Mouse (Mus musculus) forebrain, embryonic 16.5 days (tissue): ENCODE measurements around the gene C9orf72. TPM values are rescaled to one million over a fixed set of nuclear protein-coding genes. Genes with fewer than 3 reads are reported as not detected.

ENCODE experiments used
- ATAC-seq: fragments of 200-750 bp; cut with Nextera tagmentation; 2 replicates; pipeline ENCODE4 v1.8.0; 2017; ENCODE audit warnings: mild to moderate bottlenecking, moderate library complexity
- H3K27ac ChIP-seq: fragments of 300-500 bp; sonication (generic); 2 replicates; pipeline ENCODE4 v1.5.1; 2014; ENCODE audit warnings: low read length, control low read depth
- H3K27me3 ChIP-seq: fragments of 300-500 bp; sonication (generic); replicated peaks from 2 replicates; pipeline ENCODE4 v1.6.1; 2014; ENCODE audit warnings: low read length; ENCODE audit not compliant: control insufficient read depth, insufficient read depth
- H3K36me3 ChIP-seq: fragments of 300-500 bp; sonication (generic); 2 replicates; pipeline ENCODE4 v1.6.1; 2014; ENCODE audit not compliant: control insufficient read depth, insufficient read depth
- H3K4me1 ChIP-seq: fragments of 300-500 bp; sonication (generic); replicated peaks from 2 replicates; pipeline ENCODE4 v1.6.1; 2014; ENCODE audit warnings: low read length; ENCODE audit not compliant: control insufficient read depth, insufficient read depth
- H3K4me2 ChIP-seq: fragments of 300-500 bp; sonication (generic); 2 replicates; pipeline ENCODE4 v1.6.1; 2014; ENCODE audit warnings: mild to moderate bottlenecking, low read length, control low read depth
- H3K4me3 ChIP-seq: fragments of 300-500 bp; sonication (generic); replicated peaks from 2 replicates; pipeline ENCODE4 v1.5.1; 2014; ENCODE audit warnings: mild to moderate bottlenecking, low read length, control low read depth
- H3K9ac ChIP-seq: fragments of 300-500 bp; sonication (generic); replicated peaks from 2 replicates; pipeline ENCODE4 v1.6.1; 2014; ENCODE audit warnings: low read depth, low read length, control low read depth
- H3K9me3 ChIP-seq: fragments of 300-500 bp; sonication (generic); 2 replicates; pipeline ENCODE4 v1.6.1; 2016; ENCODE audit warnings: low read length; ENCODE audit not compliant: control insufficient read depth
- WGBS: fragments of 180-500 bp; shearing (Covaris S2); extraction: QIAGEN DNeasy Blood & Tissue Kit; methylation state at CpG from one replicate; pipeline ENCODE4 v1.1.7; 2014; 5-methylcytosine and 5-hydroxymethylcytosine counted together
- polyA plus RNA-seq: library from polyadenylated mRNA; unstranded; fragments of >200 nt; fragmentation: Nextera tagmentation; extraction: Ambion mirVana; gene quantifications from 2 replicates; pipeline ENCODE4 v1.2.1, GENCODE M21; 2015

Gene C9orf72
- polyA plus RNA-seq, 1 experiment from 2014 or later, result 50.2 TPM

DNA sequence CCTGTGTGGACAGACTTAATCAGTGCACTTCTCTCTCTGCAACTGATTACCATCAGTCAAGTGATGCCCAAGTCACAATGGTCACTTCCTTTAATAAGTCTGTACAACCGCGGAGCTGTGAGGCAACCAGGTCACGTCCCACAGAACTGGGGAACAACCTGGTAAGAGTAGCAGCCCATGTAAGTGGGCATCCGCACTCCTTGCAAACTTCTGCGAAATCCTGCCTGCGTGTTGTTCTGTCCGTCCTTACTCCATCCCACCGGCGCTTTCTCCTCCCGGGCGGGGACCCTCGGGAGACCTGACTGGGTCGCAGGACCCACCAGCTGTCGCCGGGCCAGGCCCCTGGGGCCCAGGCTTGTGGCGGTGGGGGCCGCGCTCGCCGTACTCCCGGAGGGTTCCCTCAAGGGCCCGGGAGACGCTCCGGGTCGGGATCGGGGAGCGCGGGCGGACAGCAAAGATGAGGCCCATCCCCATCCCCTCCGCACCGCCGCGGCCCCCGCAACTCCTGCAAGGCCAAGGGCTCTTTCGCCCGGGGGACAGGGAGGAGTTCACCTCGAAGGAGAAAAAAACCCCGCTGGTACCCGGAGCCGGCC, 738 bp downstream of the C9orf72 start:
- peak; percentile 60 for ATAC-seq
- Histone ChIP-seq H3K27me3 (0 out of 2 replicates have a peak, but pooled peaks cover 3% of the 10 kb centered on the region), H3K4me3 (peak overlapping the region; percentile 92)

DNA sequence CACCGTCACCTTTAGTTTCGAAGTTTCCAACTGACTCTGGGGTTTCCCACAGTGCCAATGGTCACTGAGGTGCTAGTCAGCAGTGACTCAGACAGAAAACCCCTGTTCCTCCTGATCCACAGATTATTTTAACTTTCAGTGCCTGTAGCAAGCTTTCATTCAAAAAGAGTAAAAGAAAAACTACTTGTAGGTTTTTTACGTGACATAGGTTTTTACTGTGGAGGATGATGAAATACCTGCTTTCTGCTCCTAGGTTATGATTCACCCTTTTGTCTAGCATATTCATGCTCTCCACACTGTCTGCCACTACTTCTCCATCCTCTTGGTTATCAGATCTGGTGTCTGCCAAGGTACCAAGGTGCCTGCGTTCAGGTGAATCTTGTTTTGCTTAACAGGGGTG, 1.9 kb downstream of the C9orf72 start:
- 89% methylated on average over 4 of the region's 4 CpGs for WGBS
- ATAC-seq, result no peak
- no peak overlapping the region for H3K9ac ChIP-seq
- no peaks in the 10 kb centered on the region for H3K9me3 ChIP-seq
- peaks cover 5% of the 10 kb centered on the region; the same call in 1 of the 2 replicates for H3K4me1 ChIP-seq
- H3K27ac ChIP-seq, result no peak overlapping the region
- no peaks in the 10 kb centered on the region for H3K36me3 ChIP-seq
- no peak overlapping the region for H3K4me3 ChIP-seq
- H3K27me3 ChIP-seq, result 0 out of 2 replicates have a peak, but pooled peaks cover 3% of the 10 kb centered on the region
- no peak overlapping the region for H3K4me2 ChIP-seq

More for the DNA sequence above, 738 bp downstream of the C9orf72 start:
- Histone ChIP-seq H3K9me3 (no peaks in the 10 kb centered on the region), H3K9ac (peak overlapping the region; percentile 85), H3K36me3 (no peaks in the 10 kb centered on the region), H3K4me2 (peak overlapping the region; percentile 78), H3K4me1 (peaks cover 3% of the 10 kb centered on the region; the same call in 1 of the 2 replicates), H3K27ac (peak overlapping the region; percentile 96)
- WGBS, result under 1% methylated on average over 40 of the region's 40 CpGs

DNA sequence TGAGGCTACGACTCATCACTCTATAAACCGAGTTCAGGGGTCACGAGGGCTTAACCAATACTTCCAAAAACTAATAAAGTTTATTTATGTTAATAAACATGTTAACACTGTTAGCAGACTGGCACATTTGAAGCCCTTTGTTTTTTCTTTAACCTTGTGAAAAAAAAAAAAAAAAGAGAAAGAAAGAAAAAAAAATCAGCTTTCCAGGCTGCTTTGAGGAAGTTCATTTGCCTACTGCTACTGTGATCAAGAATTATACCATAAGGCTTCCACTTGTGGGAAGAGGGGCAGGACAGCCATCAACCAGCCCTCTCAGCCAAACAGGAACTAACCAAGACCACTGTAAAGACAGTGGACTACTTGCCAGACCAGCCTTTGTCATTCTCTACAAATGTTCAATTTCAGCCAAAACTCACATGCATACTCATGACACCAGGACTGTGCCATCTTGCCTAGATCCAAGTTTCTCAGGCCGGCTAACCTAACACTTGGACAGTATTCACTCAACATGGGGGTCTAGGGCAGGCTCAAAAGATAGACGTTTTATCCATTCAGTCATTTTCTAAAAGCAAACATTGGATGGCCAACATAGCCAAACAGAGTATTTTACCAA, 2.5 kb downstream of the C9orf72 start:
- no peak overlapping the region for H3K4me3 ChIP-seq
- H3K4me1 ChIP-seq, result peaks cover 5% of the 10 kb centered on the region; the same call in 1 of the 2 replicates
- no peak overlapping the region for H3K9ac ChIP-seq
- H3K4me2 ChIP-seq, result no peak overlapping the region
- ATAC-seq, result no peak
- no peaks in the 10 kb centered on the region for H3K36me3 ChIP-seq
- H3K27me3 ChIP-seq, result 0 out of 2 replicates have a peak, but pooled peaks cover under 1% of the 10 kb centered on the region
- H3K27ac ChIP-seq, result no peak overlapping the region
- 86% methylated on average over 5 of the region's 5 CpGs for WGBS
- no peaks in the 10 kb centered on the region for H3K9me3 ChIP-seq

DNA sequence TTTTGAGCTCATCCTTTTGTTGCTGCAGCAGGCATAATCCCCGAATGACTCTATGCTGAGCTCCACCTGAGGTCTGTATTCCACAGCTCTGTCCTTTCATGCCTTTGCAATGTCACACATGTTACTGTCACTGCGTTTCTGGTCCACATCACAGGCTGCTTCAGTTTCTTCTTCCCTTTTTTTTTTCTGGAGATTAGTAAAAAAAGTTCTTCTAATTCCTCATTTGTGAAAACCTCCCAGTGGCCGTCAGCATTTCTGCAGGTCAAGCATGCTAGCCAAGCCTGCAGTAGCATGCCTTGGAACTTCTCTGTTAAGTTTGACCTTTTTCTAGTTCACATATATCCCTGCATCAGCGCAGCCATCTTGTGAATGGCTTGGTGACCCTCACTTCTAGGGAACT, 4.1 kb downstream of the C9orf72 start:
- Histone ChIP-seq H3K36me3 (no peaks in the 10 kb centered on the region), H3K4me1 (peaks cover 5% of the 10 kb centered on the region; the same call in 1 of the 2 replicates), H3K9me3 (no peaks in the 10 kb centered on the region), H3K4me3 (no peak overlapping the region), H3K27ac (no peak overlapping the region), H3K4me2 (no peak overlapping the region), H3K27me3 (no peaks in the 10 kb centered on the region), H3K9ac (no peak overlapping the region)
- WGBS, result 44% methylated on average over 4 of the region's 4 CpGs
- no peak for ATAC-seq

DNA sequence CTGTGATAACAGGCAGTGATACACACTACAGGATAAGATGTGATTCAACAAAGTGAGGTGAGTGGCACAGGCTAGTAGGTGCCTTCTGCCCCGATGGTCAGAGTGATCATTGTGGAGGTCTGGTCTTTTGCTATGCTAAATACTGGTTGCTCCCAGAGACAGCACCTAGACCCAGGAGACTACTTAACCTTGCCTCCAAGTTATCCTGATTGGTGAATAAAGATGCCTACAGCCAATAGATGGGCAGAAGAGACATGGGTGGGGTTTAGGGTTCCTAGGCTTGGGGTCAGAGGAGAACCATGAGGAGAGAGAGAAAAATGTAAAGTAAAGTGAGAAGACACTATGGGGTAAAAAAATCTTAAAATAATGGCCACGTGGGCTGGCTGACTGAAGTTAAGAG, 4.8 kb downstream of the C9orf72 start:
- H3K27me3 ChIP-seq, result no peaks in the 10 kb centered on the region
- H3K4me3 ChIP-seq, result no peak overlapping the region
- H3K4me2 ChIP-seq, result no peak overlapping the region
- no peak overlapping the region for H3K9ac ChIP-seq
- no peaks in the 10 kb centered on the region for H3K9me3 ChIP-seq
- no peak overlapping the region for H3K27ac ChIP-seq
- H3K36me3 ChIP-seq, result no peaks in the 10 kb centered on the region
- no peak for ATAC-seq
- peaks cover 5% of the 10 kb centered on the region; the same call in 1 of the 2 replicates for H3K4me1 ChIP-seq
- WGBS, result 46% methylated on average over 2 of the region's 2 CpGs

DNA sequence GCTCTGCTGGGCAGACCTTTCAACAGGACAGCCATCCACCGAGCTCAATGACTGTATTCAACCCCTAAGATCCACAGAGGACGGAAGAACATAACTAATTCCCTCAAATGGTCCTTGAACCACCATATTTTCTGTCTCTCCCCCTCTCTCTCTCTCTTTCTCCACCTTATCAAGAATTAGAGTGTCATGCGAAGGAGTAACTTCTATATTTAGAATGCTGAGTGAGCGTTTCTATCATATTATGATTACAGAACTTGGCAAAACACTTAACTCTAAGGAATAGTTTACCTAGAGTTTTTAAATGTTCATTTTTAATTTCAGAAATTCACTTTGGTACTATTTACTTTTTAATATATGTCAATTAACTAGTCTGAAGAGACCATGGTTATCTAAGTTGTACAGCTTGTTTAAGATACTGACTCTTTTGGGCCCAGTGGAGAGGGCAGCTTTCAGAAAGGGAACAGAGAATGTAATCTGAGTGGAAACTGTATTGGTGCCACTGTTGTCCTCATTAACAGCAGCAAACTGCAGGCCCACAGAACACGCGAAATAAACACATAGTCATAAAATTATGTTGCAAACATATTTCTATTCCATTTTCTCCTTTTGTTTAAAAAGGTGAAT, 5.8 kb downstream of the C9orf72 start:
- peaks cover 7% of the 10 kb centered on the region; the same call in 1 of the 2 replicates for H3K36me3 ChIP-seq
- no peak overlapping the region for H3K4me3 ChIP-seq
- ATAC-seq, result no peak
- H3K4me1 ChIP-seq, result peaks cover 5% of the 10 kb centered on the region; the same call in 1 of the 2 replicates
- no peaks in the 10 kb centered on the region for H3K9me3 ChIP-seq
- WGBS, result 84% methylated on average over 6 of the region's 6 CpGs
- H3K9ac ChIP-seq, result no peak overlapping the region
- no peak overlapping the region for H3K27ac ChIP-seq
- H3K4me2 ChIP-seq, result no peak overlapping the region
- no peaks in the 10 kb centered on the region for H3K27me3 ChIP-seq

DNA sequence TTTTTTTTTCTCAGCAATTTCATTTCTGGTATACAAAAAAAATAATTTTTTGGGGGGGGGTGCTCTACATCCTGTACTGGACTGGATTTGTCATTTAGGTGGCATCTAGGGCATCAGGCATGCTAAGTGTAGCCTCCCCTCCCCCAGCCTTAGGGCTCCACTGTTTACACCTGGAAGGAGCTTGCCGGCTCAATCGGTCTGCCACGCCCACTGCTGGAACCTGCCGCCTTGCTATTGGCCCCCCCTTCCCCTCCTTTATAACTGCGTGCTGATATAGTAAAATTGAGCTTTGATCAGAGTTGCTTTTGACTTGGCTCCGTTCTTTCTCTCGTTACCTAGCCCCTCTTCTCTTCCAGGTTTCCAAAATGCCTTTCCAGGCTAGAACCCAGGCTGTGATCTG, 21.3 kb downstream of the C9orf72 start:
- Histone ChIP-seq H3K27me3 (no peaks in the 10 kb centered on the region), H3K4me2 (no peak overlapping the region), H3K9me3 (no peaks in the 10 kb centered on the region), H3K4me1 (no peaks in the 10 kb centered on the region), H3K4me3 (no peak overlapping the region), H3K36me3 (peaks cover 22% of the 10 kb centered on the region), H3K27ac (no peak overlapping the region), H3K9ac (no peak overlapping the region)
- 76% methylated on average over 7 of the region's 7 CpGs for WGBS
- no peak for ATAC-seq

DNA sequence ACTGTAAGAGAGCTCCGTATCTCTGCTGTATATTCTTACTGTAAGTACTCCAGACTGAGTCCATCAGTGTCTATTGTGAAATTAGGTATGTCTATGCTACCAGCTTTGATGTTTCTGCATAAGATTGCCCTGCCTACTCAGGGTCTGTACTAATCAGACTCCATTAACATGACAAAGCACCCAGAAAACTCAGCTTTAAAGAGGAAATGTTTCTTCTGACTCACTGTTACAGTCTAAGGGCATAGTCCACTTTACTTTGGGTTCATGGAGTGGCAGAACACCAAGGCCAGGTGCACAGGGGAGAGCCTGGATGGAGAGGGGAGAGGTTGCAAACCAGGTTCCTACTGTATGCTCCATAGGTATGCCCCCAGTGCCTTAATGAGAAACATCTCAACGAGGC, 22.3 kb downstream of the C9orf72 start:
- ATAC-seq, result no peak
- no peak overlapping the region for H3K4me2 ChIP-seq

DNA sequence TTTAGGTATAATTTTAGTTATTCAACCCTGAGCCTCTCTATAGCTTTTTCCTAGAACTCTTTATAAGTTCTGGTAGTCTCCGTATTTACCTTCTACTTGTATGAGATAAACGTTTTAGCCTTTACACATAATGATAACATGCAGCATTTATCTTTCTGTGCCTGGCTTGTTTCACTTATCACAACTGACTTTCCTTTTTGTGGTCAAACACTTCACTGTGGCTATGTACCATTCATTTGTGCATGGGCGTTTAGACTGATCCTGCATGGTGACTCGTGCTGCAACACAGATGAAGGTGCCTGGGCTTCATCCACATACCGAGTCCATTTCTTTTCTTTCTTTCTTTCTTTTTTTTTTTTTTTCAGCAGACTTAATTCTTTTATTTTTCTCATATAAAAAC, 24.3 kb downstream of the C9orf72 start:
- Histone ChIP-seq H3K9me3 (no peaks in the 10 kb centered on the region), H3K4me3 (no peak overlapping the region), H3K4me2 (no peak overlapping the region), H3K36me3 (peaks cover 22% of the 10 kb centered on the region), H3K27me3 (no peaks in the 10 kb centered on the region), H3K4me1 (no peaks in the 10 kb centered on the region), H3K9ac (no peak overlapping the region), H3K27ac (no peak overlapping the region)
- 97% methylated on average over 5 of the region's 5 CpGs for WGBS
- no peak for ATAC-seq

More for the DNA sequence above, 22.3 kb downstream of the C9orf72 start:
- 92% methylated on average over 2 of the region's 2 CpGs for WGBS
- Histone ChIP-seq H3K27me3 (no peaks in the 10 kb centered on the region), H3K4me3 (no peak overlapping the region), H3K36me3 (peaks cover 22% of the 10 kb centered on the region), H3K9ac (no peak overlapping the region), H3K9me3 (no peaks in the 10 kb centered on the region), H3K27ac (no peak overlapping the region), H3K4me1 (no peaks in the 10 kb centered on the region)
